Mouse (Mus musculus) hindlimb bud, embryonic 11.5 days (tissue): Measurements from ENCODE around the gene Pdha2.

Source experiments
- DNase-seq: peaks from one replicate; pipeline ENCODE4 v3.0.0-alpha.2; 2012; ENCODE audit warnings: low read depth, low spot score; ENCODE audit errors: extremely low spot score

Pdha2 gene

DNA sequence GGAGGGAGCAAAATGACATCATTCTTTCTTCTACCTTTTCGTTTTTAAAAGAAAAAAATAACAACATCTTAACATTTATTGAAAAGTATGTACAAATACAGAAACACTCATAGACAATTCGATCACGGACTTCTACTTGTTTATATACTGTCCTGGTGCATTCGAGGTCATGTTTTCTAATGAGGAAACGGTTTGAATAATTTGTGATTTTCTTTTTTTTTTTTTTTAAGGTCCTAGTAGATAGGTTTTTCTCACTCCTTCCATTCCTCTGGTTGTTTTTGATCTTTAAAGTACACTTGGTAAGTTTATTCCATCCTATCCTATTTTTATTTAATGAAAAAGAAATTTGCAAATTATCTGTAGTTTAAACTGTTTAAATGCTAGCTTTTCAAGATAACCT lies at the start of gene Pdha2:
Gene Pdha2, minus strand, starts transcription at position 101 of the 400 bp plus-strand sequence.
- DNase-seq: no peak

DNA sequence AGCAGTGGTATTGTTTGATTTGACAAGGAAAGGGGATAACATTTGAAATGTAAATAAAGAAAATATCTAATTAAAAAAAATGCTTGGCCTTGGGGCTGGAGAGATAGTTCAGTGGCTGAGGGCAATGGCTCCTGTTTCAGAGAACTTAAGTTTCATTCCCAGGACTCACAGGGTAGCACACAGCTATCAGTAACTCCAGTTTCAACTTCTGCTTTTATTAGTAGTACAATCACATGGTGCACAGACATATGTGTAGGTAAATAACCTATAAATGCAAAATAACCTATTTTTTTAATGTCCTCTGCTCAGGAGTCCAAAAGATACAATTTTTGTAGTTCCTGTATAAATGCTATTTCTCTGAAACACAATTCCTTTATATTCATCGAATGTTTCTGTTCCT lies 48.4 kb upstream of the Pdha2 start:
- DNase-seq: no peak

DNA sequence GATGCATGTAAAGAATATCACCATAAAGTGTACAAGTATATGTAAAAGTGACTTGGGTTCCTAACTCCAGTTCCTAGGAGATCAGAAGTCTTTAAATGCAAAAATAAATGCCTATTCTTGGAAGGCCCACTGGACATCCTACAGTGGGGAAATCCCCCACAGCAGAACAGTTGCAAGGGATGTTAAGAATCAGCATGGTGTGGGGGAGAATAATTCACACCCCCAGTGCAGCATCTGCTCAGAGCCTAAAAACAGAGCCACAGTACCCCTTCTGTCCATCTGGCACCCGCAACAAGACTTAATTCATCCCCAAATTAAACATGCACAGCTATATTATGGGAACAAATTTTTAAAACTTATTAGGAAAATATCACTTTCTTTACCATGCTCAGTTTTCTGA lies 39.3 kb upstream of the Pdha2 start:
- DNase-seq: no peak

DNA sequence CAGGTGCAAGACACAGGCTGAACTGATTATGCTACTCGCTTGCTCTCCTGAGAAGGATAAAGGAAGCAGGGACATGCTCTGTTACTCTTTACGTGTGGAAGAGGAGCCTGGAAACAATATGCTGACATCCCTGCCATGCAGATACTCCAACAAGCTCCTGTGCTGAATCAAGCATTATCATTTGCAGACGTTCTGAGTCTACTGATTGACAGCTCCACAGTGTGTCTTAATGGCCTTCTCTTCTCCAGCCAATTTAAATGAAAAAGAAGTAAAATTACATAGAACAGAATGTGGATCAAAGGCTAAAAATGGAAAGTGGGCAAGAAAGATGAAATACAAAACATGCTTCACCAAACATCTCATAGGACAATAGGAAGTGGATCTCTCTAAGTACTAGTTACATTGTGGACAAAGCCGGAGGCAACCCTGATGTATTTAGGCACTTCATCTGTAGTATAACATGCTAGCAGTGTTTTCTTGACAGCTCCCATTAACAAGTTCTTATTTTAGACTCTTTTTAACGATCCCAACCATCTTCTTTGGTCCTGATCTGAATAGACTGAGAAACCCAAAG lies 32.7 kb upstream of the Pdha2 start:
- DNase-seq: no peak

DNA sequence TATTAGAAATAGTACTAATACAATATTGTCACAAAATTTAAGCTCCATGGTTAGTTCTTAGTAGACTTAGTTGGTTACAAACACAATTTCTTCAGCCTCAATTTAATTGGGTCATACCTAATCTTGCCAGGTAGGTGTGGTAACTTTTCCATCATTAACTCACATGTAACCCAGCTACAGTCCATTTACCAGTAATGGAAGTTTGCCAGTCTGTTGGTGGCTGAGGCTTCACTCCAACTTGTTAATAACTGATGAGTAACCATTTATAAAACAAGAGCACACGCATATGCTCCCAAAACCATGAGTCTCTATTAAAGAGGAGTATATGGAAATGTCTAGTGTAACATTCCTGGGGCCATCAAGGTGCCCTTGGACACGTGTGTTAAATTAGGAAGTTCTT lies 25.9 kb upstream of the Pdha2 start:
- DNase-seq: no peak

DNA sequence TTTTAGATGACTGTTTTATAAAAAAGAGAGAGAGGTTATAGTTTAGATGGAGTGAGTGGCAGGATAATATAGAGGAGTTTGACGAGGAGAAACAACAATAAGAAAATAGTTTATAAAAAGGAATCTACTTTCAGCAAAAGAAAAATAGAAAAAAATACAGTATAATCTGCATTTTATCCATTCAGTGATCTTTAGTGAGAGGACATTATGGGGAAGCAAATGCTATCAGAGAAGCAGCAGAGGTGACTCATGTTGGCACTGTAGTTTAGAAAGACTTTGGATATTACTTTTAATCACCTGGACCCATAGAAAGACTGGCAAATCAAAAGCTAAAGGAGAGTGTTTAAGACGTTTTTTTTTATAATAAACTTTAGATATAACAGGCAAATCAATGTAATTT lies 17.0 kb upstream of the Pdha2 start:
- DNase-seq: no peak

DNA sequence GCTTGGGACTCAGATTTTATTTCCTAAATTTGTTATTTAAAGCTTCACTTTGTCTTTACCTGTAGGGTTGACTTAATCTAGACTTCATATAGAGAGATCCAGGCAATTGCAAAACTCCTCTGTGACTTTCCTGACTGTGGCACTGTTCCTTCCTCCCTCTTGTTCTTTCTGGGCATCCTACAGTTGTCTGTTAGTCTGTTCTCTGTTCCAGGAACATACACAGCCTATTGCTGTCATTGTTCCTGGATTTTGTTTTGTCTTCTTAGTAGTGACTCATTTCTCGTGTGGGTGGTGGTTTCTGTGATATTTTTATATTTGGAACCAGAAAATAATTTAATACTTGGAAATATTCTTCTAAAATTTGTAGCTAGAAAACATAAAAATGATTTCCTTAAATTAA lies 10.2 kb upstream of the Pdha2 start:
- DNase-seq: no peak

DNA sequence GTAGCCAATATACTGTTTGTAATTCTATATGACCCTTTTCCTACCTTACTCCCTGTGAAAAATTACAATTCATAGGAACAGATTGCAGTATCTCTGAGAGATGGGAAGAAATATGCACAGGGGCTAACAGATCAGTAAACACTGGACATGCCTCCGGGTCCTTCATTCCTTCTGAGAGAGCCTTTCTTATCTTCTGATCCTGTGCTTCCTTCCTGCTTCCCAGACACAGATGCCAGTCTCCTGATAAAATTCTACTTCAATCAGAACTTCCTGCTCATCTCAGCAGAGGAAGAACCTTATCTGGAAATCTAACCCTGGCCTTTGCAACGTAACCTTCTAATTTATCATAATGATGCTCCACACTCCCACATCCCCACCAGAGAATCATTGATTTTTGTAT lies 6.4 kb upstream of the Pdha2 start:
- no peak for DNase-seq

DNA sequence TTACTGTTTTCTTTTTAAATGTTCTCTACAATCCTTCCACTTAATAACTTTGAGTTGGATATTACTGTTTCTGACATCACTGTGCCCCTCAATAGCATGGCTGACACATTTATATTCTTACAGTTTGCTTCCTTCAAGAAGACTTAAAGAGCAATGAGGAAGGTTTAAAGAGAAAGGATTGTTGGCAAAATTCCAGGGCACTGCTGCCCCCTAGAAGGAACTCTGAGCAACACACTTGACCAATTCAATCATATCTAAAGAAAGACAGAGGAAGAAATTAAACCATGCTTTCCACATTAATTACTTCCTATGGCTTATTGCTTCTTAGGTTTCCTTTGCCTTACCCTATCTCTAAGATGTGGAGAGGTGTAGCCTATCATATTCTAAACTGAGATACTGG lies 4.8 kb upstream of the Pdha2 start:
- no peak for DNase-seq

DNA sequence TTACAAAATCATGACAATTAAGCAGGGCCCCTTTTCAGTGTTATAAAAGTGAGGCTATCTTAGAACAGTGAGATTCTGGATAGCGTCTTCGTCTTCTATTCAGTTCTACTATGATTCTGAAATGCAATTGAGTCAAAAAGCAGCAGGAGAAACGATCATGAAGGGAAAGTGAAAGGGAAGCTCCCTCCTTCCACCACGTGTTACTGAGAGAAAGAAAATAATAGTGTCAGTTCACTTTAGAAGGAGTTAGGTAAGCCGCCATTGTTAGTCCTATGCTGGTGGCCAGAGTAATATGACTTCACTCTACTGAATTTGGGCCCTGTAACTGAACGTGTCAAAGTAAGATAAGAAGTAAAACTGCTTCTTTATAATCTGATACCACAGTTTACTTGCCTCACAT lies 4.1 kb upstream of the Pdha2 start:
- no peak for DNase-seq

DNA sequence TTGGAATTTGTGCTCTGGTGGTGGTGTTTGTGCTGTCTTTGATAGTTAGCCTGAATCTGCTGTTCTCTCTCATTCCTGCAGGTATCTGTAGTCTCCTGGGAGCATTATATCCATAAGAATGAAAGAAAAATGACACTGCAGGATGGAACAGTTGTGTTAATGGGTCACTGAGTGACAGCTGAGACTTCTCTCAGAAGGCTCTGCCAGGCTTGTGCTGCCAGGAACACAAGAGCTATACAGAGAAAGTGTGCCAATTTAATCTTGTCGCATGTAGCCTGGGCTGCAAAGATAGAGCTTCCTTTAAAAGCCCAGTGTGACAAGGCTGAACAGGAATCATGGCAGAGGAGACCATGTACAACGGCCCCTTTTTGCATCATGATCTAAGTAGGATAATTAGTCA lies 2.6 kb upstream of the Pdha2 start:
- no peak for DNase-seq

DNA sequence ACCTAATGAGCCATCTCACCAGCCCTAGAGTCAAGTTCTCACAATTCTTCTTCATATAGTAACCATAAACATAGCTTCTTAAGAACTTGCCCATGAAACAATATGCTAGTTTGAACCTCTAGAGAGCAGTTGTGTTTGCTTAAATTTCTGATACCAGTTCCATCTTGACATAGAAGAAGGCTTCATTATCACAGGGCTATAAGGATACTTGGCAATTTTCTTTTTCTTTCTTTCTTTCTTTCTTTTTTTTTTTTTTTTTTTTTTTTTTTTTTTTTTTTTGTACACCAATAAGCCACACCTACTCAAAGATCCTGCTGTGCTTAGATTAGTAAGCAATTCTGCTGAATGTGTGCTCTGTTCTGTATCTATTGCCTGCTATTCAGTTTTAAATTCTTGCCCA lies 2.0 kb upstream of the Pdha2 start:
- no peak for DNase-seq

DNA sequence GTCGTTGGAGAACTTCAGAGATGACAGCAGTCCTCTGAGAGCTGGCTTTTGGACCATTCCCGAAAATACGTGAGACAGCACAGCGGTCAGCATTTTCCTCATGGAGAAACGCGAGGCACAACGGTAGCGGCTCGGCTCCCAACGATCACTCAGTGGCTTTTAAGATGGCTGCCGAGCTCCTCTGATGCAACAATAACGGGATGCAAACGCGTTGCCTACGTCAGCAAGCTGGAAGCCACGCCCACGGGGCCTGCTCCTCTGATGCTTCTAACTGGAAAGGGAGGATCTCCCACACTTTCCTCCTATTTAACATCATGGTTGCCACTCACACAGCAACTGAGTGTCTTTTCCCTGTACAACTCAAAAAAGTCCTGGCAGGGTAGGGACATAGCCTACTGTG lies 511 bp downstream of the Pdha2 start:
- DNase-seq: no peak

DNA sequence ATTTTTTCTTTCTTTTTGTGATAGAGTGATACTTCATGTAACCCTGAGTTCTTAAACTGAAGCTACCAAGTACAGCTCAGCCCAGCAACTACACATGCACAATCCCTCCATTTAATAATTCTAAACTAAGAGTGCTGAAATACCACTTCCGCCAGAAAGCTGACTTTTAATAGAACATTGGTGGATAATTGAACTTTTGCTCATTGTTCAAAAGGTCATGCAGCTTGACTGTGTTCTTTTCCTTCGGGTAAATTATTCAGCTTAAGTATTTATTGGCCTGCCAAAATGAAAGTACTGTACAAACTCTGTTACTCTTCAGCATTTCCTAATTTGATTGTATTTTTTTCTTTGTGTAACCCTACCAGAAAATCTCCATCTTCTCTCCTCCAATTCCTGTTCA lies 10.4 kb downstream of the Pdha2 start:
- DNase-seq: no peak

DNA sequence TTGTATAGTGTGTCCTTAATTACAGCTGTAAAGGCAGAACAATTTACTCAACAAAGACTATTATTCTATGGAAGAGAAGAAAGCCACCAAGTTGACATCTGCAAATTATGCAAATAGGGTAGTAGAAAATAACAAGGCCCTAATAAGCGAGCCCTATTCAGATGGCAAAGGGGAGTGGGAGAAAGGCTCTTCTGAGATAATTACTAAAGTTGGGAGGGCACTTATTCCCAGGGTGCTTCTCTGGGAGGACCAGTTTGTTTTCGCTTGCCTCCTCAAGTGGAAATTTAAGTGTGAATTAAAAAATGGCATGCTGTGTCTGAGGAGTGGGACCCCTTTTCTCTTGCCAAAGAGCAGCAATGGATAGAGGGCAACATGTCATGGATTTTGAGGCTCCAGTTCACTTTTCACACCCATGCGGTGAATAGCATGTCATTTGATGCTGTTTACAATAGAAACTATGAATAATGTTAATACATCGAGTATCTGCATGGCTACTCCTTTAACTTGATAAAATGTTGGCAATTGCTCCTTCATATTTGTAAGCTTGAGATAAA lies 14.8 kb downstream of the Pdha2 start:
- DNase-seq: no peak

DNA sequence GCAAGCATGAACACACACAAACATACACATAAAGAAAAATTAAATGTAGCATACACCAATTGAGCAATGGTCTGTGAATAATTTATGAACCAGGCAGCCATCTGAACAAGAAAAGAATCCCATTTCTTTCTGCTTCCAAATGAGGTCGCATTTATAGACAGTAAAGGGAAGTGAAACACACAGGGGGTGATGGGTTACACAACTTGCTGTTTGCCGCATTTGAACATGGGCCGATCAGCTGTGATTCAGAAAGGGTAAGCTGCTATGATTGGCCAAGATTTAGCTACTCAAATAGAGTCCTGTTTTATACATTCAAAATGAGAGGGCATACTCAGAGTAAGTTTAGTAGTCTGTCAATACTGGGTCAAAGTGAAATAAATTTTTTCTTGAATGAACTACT lies 20.5 kb downstream of the Pdha2 start:
- DNase-seq: no peak

DNA sequence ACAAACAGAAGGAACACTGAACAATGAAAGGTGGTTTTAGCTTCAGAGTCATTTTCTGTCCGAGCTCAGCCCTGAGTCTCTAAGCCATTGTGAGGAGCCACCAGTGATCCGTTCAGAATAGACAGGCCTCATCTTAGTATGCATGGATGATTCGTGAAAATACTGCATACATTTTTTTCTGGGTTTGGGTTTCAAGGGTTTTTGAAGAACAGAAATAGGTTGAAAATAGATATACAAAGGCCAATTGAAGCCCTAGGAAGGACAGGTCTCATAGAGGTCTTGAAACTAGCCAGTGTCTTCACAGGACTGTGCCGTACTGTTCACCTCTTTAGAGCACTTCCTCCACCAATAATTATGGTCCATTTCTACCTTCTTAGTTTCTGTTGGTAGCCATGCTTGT lies 21.7 kb downstream of the Pdha2 start:
- DNase-seq: no peak

DNA sequence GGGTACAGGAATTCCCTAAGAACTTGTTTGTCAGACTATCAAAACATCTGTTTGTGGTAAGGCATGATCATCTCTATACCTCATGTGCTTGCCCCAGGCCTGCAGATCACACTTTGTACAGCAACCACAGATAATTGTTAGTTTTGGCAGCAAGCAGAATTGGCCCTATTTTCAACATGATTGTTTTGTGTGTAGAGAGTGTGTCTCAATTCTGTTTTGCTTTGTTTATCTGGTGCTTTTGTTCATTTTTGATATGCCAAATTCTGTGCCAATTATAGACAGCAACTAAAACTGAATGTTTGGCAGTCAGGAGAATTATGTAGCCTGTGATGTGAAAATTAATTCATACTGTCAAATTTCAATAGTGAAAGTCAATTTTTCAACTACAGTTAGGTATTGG lies 51.2 kb downstream of the Pdha2 start:
- DNase-seq: no peak
